Mouse (Mus musculus) megakaryocyte progenitor cell, adult 5-6 weeks (primary cell): Measurements from ENCODE around the gene Tmem37. TPM values are rescaled to one million over a fixed set of nuclear protein-coding genes. Genes with fewer than 3 reads are reported as not detected.

Experiments used
- ATAC-seq: replicated peaks from 2 replicates; pipeline ENCODE4 v1.8.0; 2016; ENCODE audit warnings: mild to moderate bottlenecking, moderate TSS enrichment, inconsistent platforms; ENCODE audit not compliant: poor library complexity
- total RNA-seq, 2 experiments: library from RNA; stranded (forward) in 1 of 2; stranded (reverse) in 1 of 2; fragments of 157-497, 149-512 nt in 1 of 2; fragments of 200-1000 nt in 1 of 2; gene quantifications; 2 replicates each; pipeline versions ENCODE4 v1.2.3 to v1.2.4; 2015 to 2017

Tmem37 gene
- total RNA-seq, 2 experiments from 2014 or later, result 0.12 to 0.46 TPM

DNA sequence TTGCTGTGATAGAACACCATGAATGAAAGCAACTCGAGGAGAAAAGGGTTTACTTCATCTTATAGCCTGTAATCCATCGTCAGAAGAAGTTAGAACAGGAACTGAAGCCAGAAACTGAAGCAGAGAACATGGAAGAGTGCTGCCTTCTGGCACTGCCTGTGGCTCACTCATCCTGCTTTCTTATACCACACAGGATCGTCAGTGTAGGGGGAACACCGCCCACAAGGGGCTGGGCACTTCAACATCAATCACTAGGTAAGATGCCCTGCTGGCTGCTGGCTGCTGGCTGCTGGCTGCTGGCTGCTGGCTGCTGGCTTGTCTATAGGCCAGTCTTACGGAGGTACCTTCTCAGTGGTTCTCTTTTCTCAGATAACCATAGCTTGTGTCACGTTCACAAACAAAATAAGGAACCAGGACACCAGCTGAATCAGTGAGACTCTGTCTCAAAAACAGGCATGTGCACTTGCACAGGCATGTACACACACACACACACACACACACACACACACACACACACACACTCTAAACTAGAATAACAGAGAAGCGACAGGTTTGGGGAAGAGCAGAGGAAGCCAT lies 53.5 kb downstream of the Tmem37 start:
- peak; percentile 35 for ATAC-seq

DNA sequence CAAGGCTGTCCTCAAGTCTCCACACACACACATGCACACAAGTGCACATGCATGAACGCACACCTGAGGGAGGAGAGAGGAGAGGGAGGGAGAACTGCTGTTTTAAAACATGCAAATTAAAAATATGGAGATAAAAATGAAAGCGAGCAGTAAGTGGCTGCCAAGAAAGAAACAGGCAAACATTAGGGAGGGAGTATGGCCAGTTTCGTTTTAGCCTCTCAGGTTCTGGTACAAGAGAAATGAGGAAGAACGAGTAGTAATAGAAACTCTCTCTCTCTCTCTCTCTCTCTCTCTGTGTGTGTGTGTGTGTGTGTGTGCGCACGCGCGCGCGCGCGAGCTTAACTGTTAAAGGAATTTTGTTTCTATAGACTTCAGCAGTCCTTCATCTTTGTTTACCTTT lies 54.4 kb downstream of the Tmem37 start:
- peak; percentile 59 for ATAC-seq

DNA sequence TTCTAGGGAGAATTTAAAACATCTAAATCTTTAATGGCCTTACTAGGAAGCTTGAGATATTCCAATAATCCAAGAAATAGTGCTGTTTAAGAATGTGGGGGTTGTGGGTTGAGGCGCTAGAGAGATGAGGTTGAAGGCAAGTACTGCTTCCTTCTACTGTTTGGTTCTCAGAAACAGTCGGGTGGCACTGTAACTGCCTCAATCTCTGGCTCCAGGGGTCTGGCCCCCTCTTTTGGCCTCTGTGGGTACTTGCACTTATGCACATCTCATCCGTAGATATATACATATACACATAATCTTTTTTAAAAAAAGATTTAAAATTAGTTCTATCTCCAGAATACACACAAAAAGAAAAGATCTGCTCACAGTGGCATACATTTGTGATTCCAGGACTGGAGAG lies 55.0 kb downstream of the Tmem37 start:
- ATAC-seq, result no peak

Other genes starting within 250 kb of the Tmem37 start
- gene Ptpn4, start 236.5 kb downstream of the Tmem37 start, total RNA-seq (2015), result 18.8 and 21.3 TPM in 2 replicates
- gene Ptpn4, start 236.5 kb downstream of the Tmem37 start, total RNA-seq (2017), result 8.1 and 9.5 TPM in 2 replicates
- gene Tmem177, start 160.9 kb downstream of the Tmem37 start, total RNA-seq (2015), result 3.8 and 4.0 TPM in 2 replicates
- gene Tmem177, start 160.9 kb downstream of the Tmem37 start, total RNA-seq (2017), result 2.0 and 4.7 TPM in 2 replicates
- gene Cfap221, start 76.8 kb downstream of the Tmem37 start, total RNA-seq (2015), result not detected in 2 replicates
- not detected in 2 replicates for gene Cfap221, start 76.8 kb downstream of the Tmem37 start, total RNA-seq (2017)
- not detected in 2 replicates for gene Sctr, start 67.2 kb downstream of the Tmem37 start, total RNA-seq (2015)
- gene Sctr, start 67.2 kb downstream of the Tmem37 start, total RNA-seq (2017), result not detected in 2 replicates
- 344 and 366 TPM in 2 replicates for gene Dbi, start 47.0 kb upstream of the Tmem37 start, total RNA-seq (2015)
- 314 and 346 TPM in 2 replicates for gene Dbi, start 47.0 kb upstream of the Tmem37 start, total RNA-seq (2017)
- gene 3110009E18Rik, start 47.1 kb upstream of the Tmem37 start, total RNA-seq (2015), result 12.3 and 13.0 TPM in 2 replicates
- gene 3110009E18Rik, start 47.1 kb upstream of the Tmem37 start, total RNA-seq (2017), result 2.4 and 11.5 TPM in 2 replicates
- gene Steap3, start 198.6 kb upstream of the Tmem37 start, total RNA-seq (2015), result 29.7 and 34.2 TPM in 2 replicates
- gene Steap3, start 198.6 kb upstream of the Tmem37 start, total RNA-seq (2017), result 7.5 and 10.3 TPM in 2 replicates